Mouse (Mus musculus): ENCODE data around the gene Plrg1.

- TF ChIP-seq POLR2AphosphoS2 (IDR thresholded peaks at IDR 0.05; ENCODE audit: insufficient read length, low read depth) (no peak), USF1 (IDR thresholded peaks at IDR 0.05; ENCODE audit: low read depth) (no peak), POLR2A (IDR thresholded peaks at IDR 0.05; ENCODE audit: insufficient read length, low read depth) (no peak), TCF12 (IDR thresholded peaks at IDR 0.05; ENCODE audit: insufficient read depth, poor library complexity, severe bottlenecking) (no peak)
Measured at GRCm38 (mm10) chr3:83039666-83040065, 15.7 kb upstream of the Plrg1 start.
